Mouse (Mus musculus): Measurements from ENCODE around the gene Hmcn2. TPM values are rescaled to one million over a fixed set of nuclear protein-coding genes. Genes with fewer than 3 reads are reported as not detected.

The Hmcn2 gene
- polyA plus RNA-seq, 1 experiment, result 0.49 TPM

DNA sequence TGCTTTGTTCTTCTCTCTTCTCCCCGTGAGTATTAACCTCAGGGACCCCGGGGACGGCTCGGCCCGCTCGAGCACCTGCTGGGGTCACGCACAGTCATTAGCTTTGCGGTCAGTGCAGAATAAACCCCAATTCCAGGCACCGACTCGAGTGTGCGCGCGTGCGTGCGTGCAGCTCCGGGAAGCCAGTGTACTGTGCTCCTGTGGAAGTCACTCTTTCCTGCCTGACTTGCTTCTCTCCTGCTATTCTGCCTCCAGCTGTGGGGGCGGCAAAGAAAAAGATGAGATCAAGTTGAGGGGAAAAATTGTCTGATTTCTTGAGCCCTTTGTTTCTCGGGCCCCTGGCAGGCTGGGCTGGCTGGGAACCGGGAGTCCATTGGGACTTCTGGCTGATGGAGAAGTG is 183.4 kb downstream of the Hmcn2 start:
- Histone ChIP-seq H3K4me3 (ENCODE audit: insufficient read depth, low read length) (no peak overlapping the region), H3K27ac (ENCODE audit: insufficient read depth, low read length) (no peak overlapping the region), H3K4me1 (ENCODE audit: control insufficient read depth, insufficient read depth, low read length) (no peaks in the 10 kb centered on the region)
- TF ChIP-seq POLR2A (IDR thresholded peaks at IDR 0.05; ENCODE audit: low read depth, low read length) (no peak), CTCF (IDR thresholded peaks at IDR 0.05; ENCODE audit: borderline replicate concordance, insufficient read depth, low read length) (no peak)

- no peaks in the 10 kb centered on the region for H3K4me1 ChIP-seq (ENCODE audit: control insufficient read depth, insufficient read depth, low read length)
- H3K4me3 ChIP-seq (ENCODE audit: insufficient read depth, low read length), result no peak overlapping the region
- no peak overlapping the region for H3K27ac ChIP-seq (ENCODE audit: insufficient read depth, low read length)
- no peak for TF ChIP-seq CTCF (IDR thresholded peaks at IDR 0.05; ENCODE audit: borderline replicate concordance, insufficient read depth, low read length)
- TF ChIP-seq POLR2A (IDR thresholded peaks at IDR 0.05; ENCODE audit: low read depth, low read length), result no peak
Measured at GRCm38 (mm10) chr2:31499327-31500291, 185.4 kb downstream of the Hmcn2 start.

DNA sequence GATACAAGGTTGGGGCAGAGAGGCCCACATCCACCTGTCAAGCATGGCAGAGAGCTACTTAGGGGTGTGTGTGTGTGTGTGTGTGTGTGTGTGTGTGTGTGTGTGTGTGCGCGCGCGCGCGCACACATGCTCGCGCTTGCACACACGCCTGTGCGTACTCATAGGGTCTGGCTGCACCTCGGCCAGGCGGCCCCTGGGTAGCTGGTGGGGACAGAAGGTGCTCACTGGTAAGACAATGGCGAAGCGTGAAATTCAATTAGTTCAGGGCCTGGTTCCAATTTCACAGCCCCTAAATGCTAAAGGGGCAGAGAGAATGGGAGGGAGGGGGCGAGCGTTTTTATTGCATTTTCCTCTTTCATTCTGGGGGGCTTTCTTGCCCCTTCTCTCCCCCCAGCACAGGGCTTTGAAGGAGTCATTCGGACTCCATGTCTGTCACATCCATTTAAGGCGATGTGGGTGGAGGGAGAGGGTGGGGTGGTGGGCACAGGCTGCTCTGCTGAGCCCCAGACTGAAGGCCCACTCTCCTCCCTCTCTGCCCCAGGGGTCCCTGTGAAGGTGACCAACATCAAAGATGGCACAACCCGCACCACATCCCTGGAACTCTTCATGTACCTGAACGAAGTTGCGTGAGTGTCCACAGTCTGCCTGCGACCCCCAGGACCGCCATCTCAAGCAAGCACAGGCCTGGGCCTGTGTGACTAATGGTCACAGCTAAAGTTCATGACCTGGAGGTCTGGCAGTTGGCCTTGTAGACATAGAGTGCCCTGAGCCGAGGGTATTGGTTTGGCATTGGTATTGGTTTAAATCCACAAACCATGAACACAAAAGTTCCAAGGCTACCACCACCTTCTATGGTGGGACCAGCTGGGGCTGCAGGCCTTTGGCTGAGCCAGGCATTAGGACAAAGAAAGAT is 186.3 kb downstream of the Hmcn2 start:
- TF ChIP-seq POLR2A (IDR thresholded peaks at IDR 0.05; ENCODE audit: low read depth, low read length) (no peak), CTCF (IDR thresholded peaks at IDR 0.05; ENCODE audit: borderline replicate concordance, insufficient read depth, low read length) (no peak)
- no peaks in the 10 kb centered on the region for H3K4me1 ChIP-seq (ENCODE audit: control insufficient read depth, insufficient read depth, low read length)
- H3K27ac ChIP-seq (ENCODE audit: insufficient read depth, low read length), result no peak overlapping the region
- no peak overlapping the region for H3K4me3 ChIP-seq (ENCODE audit: insufficient read depth, low read length)

GRCm38 (mm10) chr2:31501448-31502130 is 187.4 kb downstream of the Hmcn2 start:
- Histone ChIP-seq H3K4me1 (ENCODE audit: control insufficient read depth, insufficient read depth, low read length) (no peaks in the 10 kb centered on the region), H3K4me3 (ENCODE audit: insufficient read depth, low read length) (no peak overlapping the region), H3K27ac (ENCODE audit: insufficient read depth, low read length) (no peak overlapping the region)
- TF ChIP-seq CTCF (IDR thresholded peaks at IDR 0.05; ENCODE audit: borderline replicate concordance, insufficient read depth, low read length), result no peak
- TF ChIP-seq POLR2A (IDR thresholded peaks at IDR 0.05; ENCODE audit: low read depth, low read length), result no peak

- Histone ChIP-seq H3K27ac (ENCODE audit: insufficient read depth, low read length) (no peak overlapping the region), H3K4me3 (ENCODE audit: insufficient read depth, low read length) (no peak overlapping the region), H3K4me1 (ENCODE audit: control insufficient read depth, insufficient read depth, low read length) (no peaks in the 10 kb centered on the region)
- no peak for TF ChIP-seq POLR2A (IDR thresholded peaks at IDR 0.05; ENCODE audit: low read depth, low read length)
Measured at GRCm38 (mm10) chr2:31502616-31503522, 188.7 kb downstream of the Hmcn2 start.

DNA sequence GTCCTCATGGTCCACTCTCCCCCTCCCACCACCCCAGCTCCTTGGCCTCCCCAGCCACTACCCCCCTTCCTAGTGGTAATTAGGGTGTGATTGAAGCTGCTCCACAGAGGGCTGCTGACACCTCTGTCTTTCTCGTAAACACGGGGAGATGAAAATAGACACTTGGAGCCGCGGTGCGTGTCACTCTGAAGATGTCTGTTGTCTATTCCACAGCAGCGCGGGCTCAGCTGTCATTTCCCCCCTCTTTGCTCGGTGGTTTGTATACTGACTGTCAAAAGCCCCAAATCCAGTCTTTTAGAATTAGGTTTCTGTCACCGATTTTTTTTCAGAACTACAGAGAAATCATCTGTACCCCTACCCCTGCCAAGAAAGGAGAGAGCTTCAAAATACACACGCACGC is 191.3 kb downstream of the Hmcn2 start:
- H3K27ac ChIP-seq (ENCODE audit: insufficient read depth, low read length), result no peak overlapping the region
- TF ChIP-seq POLR2A (IDR thresholded peaks at IDR 0.05; ENCODE audit: low read depth, low read length) (no peak), CTCF (IDR thresholded peaks at IDR 0.05; ENCODE audit: borderline replicate concordance, insufficient read depth, low read length) (no peak)
- H3K4me1 ChIP-seq (ENCODE audit: control insufficient read depth, insufficient read depth, low read length), result no peaks in the 10 kb centered on the region
- H3K4me3 ChIP-seq (ENCODE audit: insufficient read depth, low read length), result no peak overlapping the region

DNA sequence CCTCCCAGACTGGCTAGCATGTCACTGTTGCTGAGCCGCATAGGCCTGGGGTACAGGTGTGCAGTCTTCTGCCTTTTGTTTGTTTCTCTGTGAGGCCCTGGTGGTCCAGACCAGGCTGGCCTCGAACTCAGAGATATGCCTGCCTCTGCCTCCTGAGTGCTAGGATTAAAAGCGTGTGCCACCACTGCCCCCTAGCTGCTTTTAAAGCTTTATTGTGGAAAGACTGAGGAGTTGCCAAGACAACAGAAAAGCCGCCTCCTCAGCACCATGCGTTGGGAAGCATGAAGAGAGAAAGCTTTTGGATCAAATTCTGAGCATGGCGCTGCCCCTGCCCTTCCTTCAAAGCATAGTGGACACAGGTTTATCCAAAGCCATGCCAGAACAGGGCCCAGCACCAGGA is 194.6 kb downstream of the Hmcn2 start:
- TF ChIP-seq POLR2A (IDR thresholded peaks at IDR 0.05; ENCODE audit: low read depth, low read length) (no peak), CTCF (IDR thresholded peaks at IDR 0.05; ENCODE audit: borderline replicate concordance, insufficient read depth, low read length) (no peak)
- no peak overlapping the region for H3K4me3 ChIP-seq (ENCODE audit: insufficient read depth, low read length)
- H3K4me1 ChIP-seq (ENCODE audit: control insufficient read depth, insufficient read depth, low read length), result no peaks in the 10 kb centered on the region

More for the DNA sequence above, 194.6 kb downstream of the Hmcn2 start:
- H3K27ac ChIP-seq (ENCODE audit: insufficient read depth, low read length), result no peak overlapping the region

Other genes with a start within 250 kb of the Hmcn2 start
- gene Fnbp1, start 172.4 kb upstream of the Hmcn2 start, polyA plus RNA-seq (2011; ENCODE audit: insufficient read length, low read depth, missing spikeins), result 69.8 and 75.6 TPM in 2 replicates
- 81.1 and 92.5 TPM in 2 replicates for gene Gpr107, start 162.1 kb upstream of the Hmcn2 start, polyA plus RNA-seq (2011; ENCODE audit: insufficient read length, low read depth, missing spikeins)
- gene Ncs1, start 68.6 kb upstream of the Hmcn2 start, polyA plus RNA-seq (2011; ENCODE audit: insufficient read length, low read depth, missing spikeins), result 43.6 and 53.2 TPM in 2 replicates
- gene Ass1, start 155.8 kb downstream of the Hmcn2 start, polyA plus RNA-seq (2011; ENCODE audit: insufficient read length, low read depth, missing spikeins), result 212 and 308 TPM in 2 replicates

Measured in embryonic fibroblast, embryonic 13.5 days (primary cell).